Mouse (Mus musculus): ENCODE results near the gene 4931429L15Rik. TPM values are rescaled to one million over a fixed set of nuclear protein-coding genes. Genes with fewer than 3 reads are reported as not detected.

The 4931429L15Rik gene
- polyA plus RNA-seq, 1 experiment from 2014 or later, result not detected

Other genes with a start within 250 kb of the 4931429L15Rik start
- 3.2 and 3.8 TPM in 2 replicates for gene Apoa1, start 91.4 kb downstream of the 4931429L15Rik start, polyA plus RNA-seq (2015; fragmentation: Nextera tagmentation; extraction: Ambion mirVana)
- not detected in 2 replicates for gene Apoc3, start 84.3 kb downstream of the 4931429L15Rik start, polyA plus RNA-seq (2015; fragmentation: Nextera tagmentation; extraction: Ambion mirVana)
- gene Apoa4, start 79.3 kb downstream of the 4931429L15Rik start, polyA plus RNA-seq (2015; fragmentation: Nextera tagmentation; extraction: Ambion mirVana), result 0.14 TPM in 1 of 2 replicates, not detected in the other
- gene Apoa5, start 51.4 kb downstream of the 4931429L15Rik start, polyA plus RNA-seq (2015; fragmentation: Nextera tagmentation; extraction: Ambion mirVana), result not detected in 2 replicates
- gene Zpr1, start 46.9 kb downstream of the 4931429L15Rik start, polyA plus RNA-seq (2015; fragmentation: Nextera tagmentation; extraction: Ambion mirVana), result 54.4 and 59.3 TPM in 2 replicates
- 15.7 and 18.3 TPM in 2 replicates for gene Bud13, start 37.0 kb downstream of the 4931429L15Rik start, polyA plus RNA-seq (2015; fragmentation: Nextera tagmentation; extraction: Ambion mirVana)

All from neural tube, embryonic 13.5 days (tissue).